Mouse (Mus musculus): ENCODE measurements around the gene Plpp2. TPM values are rescaled to one million over a fixed set of nuclear protein-coding genes. Genes with fewer than 3 reads are reported as not detected.

Gene Plpp2
- polyA plus RNA-seq, 1 experiment, result 2.6 TPM

- no peak for DNase-seq (ENCODE audit: extremely low spot score in 1 of 2, low spot score in 1 of 2)
Observed at GRCm38 (mm10) chr10:79552531-79552930, 18.9 kb upstream of the Plpp2 start.

- DNase-seq (ENCODE audit: extremely low spot score in 1 of 2, low spot score in 1 of 2), result no peak
Observed at GRCm38 (mm10) chr10:79550366-79550765, 16.8 kb upstream of the Plpp2 start.

GRCm38 (mm10) chr10:79548971-79549723, 15.6 kb upstream of the Plpp2 start:
- DNase-seq (ENCODE audit: extremely low spot score in 1 of 2, low spot score in 1 of 2), result no peak

DNA sequence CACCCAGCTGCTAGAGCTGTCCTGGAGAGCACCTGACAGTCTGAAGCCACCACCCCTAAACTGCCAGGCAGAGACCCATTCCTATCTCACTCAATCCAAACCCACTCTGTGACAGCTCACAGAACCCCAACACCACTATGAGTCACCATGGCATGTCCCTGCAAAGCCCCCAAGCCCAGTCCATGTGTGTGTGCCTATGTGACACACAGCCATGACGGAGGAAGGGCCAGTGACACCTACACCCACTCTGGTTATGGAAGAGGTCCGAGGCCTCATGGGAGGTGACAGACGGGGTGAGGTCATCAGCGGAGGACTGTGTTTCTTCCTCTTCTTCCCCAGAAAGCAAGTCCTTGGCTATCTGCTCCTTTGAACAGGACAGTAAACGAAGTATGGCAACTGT, 14.9 kb upstream of the Plpp2 start:
- no peak for DNase-seq (ENCODE audit: extremely low spot score in 1 of 2, low spot score in 1 of 2)

DNA sequence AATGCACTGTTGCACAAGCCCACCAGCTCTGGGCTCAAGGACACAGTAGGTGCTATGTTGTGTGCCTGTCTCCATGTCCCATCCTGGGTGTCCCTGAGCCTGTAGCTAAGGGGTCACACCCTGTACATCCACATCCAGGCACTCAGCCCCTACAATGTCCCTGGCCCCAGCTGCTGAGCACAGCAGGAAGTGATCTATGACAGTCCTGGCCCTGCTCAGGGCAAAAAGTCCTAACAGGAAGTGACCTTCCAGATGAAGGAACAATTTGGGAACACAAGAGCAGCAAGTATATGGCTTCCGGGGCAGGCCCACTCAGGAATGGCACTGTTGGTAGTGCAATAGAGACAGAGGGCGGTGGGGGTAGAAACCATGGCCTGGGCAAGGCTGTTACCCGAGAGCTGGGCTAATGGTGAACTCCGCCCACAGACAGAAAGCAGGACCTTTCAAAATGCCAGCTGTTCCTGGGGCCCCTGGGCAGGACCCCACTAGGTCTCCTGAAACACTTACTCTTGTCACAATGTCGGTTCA, 13.6 kb upstream of the Plpp2 start:
- no peak for DNase-seq (ENCODE audit: extremely low spot score in 1 of 2, low spot score in 1 of 2)

DNA sequence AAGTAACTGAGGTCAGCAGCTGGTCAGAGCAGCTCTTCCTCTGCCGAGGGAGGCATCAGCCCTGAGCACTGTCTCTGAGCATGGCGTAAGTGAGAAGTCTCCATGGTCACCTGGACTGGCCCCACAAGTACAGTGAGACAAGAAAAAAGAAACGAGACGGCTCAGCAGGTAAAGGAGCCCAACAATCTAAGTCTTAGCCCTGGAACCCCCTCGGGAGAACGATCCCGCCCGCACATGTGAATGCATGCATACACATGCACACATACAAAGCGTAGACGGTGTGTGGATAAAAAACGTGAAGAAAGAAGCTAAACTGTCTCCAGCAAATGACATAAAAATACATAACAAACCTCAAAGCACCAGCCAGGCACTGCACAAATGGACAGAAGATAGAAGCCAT, 12.9 kb upstream of the Plpp2 start:
- DNase-seq (ENCODE audit: extremely low spot score in 1 of 2, low spot score in 1 of 2), result no peak

DNA sequence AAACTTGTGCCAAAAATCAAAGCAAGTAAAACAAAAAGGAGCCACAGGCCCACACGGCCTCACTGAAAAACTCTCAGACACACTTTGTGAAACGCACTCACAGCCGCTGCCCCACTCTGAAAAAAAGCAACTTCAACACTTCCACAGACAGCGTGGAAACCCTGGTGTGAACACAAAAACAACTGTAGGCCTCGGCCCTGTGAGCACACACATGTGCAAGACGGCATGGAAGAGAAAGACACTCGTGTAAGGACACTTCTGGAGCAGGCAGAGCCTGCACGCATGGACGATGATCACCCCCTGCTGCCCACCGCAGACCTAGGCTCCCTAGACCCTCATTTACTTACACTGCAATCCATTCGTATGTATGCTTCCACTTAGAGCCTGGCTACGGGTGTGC, 12.3 kb upstream of the Plpp2 start:
- no peak for DNase-seq (ENCODE audit: extremely low spot score in 1 of 2, low spot score in 1 of 2)

DNA sequence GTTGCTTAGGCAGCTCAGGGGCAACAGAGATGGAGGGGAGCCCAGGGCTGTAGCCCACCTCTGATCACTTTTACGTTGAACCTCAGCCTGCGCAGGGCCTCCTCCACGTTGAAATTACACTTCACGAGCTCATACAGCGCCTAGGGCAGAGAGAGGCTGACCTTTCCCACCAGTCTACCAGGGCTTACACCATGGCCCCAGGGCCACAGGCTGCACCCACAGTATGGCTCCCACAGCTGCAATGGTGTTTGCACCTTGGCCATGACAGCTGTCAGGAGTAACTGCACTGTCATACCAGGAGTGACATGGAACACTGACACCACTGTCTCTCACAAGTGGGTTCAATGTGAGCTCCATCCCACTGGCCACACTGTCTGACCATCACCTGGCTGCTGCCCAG, 11.0 kb upstream of the Plpp2 start:
- no peak for DNase-seq (ENCODE audit: extremely low spot score in 1 of 2, low spot score in 1 of 2)

- DNase-seq (ENCODE audit: extremely low spot score in 1 of 2, low spot score in 1 of 2), result no peak
Observed at GRCm38 (mm10) chr10:79543884-79544597, 10.4 kb upstream of the Plpp2 start.

GRCm38 (mm10) chr10:79542171-79542570, 8.6 kb upstream of the Plpp2 start:
- no peak for DNase-seq (ENCODE audit: extremely low spot score in 1 of 2, low spot score in 1 of 2)

GRCm38 (mm10) chr10:79541522-79541921, 7.9 kb upstream of the Plpp2 start:
- DNase-seq (ENCODE audit: extremely low spot score in 1 of 2, low spot score in 1 of 2), result no peak

DNA sequence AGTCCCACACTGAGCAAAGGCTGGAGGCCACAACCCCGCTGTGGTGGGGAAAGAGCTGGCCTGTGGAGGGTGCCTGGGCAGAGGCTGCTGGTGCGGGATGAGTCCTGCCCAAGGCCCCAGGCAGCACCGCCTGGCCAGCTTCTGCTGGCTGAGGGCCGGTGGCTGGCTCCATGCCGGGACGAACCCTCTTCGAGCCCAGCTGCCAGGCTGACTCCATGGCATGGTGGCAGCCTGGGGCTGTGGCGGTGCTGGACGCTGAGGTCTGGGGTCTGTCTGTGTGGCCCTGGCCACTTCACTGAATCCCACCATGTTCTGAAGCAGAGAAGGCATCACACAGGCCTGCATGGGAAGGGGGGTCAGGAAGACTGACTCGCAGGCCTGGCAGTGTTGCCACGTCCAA, 7.2 kb upstream of the Plpp2 start:
- DNase-seq (ENCODE audit: extremely low spot score in 1 of 2, low spot score in 1 of 2), result no peak

- DNase-seq (ENCODE audit: extremely low spot score in 1 of 2, low spot score in 1 of 2), result no peak
Observed at GRCm38 (mm10) chr10:79539701-79540495, 6.3 kb upstream of the Plpp2 start.

- no peak for DNase-seq (ENCODE audit: extremely low spot score in 1 of 2, low spot score in 1 of 2)
Observed at GRCm38 (mm10) chr10:79538873-79539272, 5.3 kb upstream of the Plpp2 start.

- no peak for DNase-seq (ENCODE audit: extremely low spot score in 1 of 2, low spot score in 1 of 2)
Observed at GRCm38 (mm10) chr10:79538323-79538722, 4.7 kb upstream of the Plpp2 start.

- DNase-seq (ENCODE audit: extremely low spot score in 1 of 2, low spot score in 1 of 2), result no peak
Observed at GRCm38 (mm10) chr10:79537781-79538180, 4.2 kb upstream of the Plpp2 start.

DNA sequence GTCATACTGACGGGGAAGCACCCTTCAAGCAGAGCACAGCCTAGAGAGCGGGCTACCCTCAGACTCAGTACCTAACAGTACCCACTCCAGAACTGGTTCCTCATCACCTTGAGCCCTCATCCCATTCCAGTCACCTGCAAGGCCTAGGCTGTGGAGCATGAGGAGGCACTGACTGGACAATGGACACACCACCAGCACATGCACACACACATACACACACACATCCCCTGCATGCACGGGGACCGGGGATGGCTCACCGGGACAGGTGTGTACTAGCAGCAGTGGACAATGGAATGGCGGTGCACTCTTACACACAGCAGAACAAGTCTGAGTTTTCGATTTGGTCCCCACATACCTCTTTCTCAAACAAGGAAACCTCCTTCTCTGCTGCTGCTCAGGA, 3.7 kb upstream of the Plpp2 start:
- DNase-seq (ENCODE audit: extremely low spot score in 1 of 2, low spot score in 1 of 2), result no peak

- no peak for DNase-seq (ENCODE audit: extremely low spot score in 1 of 2, low spot score in 1 of 2)
Observed at GRCm38 (mm10) chr10:79536461-79537080, 3.0 kb upstream of the Plpp2 start.

DNA sequence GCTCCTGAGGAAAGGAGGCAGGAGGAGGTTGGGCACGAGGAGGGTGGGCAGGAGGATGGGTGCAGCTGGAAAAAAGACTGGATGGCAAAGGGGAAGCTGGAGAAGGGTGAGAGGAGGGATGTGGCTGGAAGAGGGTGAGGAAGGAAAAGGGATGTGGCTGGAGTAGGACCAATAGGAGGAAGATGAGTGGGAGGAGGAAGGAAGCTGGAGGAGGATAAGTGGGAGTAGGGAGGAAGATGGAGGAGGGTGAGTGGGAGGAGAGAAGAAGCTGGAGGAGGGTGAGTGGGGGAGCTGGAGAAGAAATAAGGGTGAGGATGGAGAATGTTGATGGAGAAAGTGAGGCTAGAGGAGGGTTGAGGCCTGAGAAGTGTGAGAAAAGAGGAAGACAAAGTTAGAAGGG, 1.8 kb upstream of the Plpp2 start:
- DNase-seq (ENCODE audit: extremely low spot score in 1 of 2, low spot score in 1 of 2), result no peak

DNA sequence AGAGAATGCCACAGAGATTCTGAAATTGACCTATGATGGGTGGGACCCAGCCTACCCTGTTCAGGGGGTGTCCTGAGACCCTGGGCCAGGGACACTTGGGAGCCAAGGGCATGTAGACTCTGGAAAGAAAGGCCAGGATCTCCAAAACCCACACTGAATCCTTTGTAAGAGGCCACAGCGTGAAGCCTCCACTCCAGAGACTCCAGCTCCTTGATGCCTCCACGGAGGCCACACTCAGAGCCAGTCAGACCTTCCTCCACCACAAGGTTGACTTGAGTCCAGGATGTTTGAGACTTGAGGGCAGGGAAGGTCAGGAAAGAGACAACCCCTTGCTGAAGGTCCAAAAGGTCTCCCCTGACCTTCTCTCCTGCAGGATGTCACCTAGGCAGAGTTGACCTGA, 830 bp upstream of the Plpp2 start:
- no peak for DNase-seq (ENCODE audit: extremely low spot score in 1 of 2, low spot score in 1 of 2)

- no peak for DNase-seq (ENCODE audit: extremely low spot score in 1 of 2, low spot score in 1 of 2)
Observed at GRCm38 (mm10) chr10:79532678-79533077, 918 bp downstream of the Plpp2 start.

All from frontal cortex, adult 2 months (tissue).